Mouse (Mus musculus): Measurements from ENCODE around the gene Comtd1.

The Comtd1 gene

DNA sequence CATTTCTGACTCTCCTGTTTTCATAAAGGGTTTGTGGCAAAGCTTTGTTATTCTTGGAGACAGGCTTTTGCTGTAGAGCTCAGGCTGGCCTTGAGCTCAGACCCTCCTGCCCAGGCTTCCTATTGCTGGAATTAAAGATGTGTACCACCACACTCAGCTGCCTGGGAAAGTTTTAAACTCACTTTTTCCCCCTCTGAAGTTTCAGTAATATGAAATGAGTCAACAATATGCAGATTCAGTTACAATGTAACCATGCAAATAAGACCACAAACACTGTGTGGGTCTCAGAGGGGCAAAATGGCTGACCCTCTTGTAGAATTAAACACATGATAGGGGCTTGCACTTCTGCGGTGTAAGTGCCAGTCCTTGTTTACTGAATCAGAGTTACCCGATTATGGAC, 42.6 kb downstream of the Comtd1 start:
- DNase-seq (ENCODE audit: low spot score), result no peak

DNA sequence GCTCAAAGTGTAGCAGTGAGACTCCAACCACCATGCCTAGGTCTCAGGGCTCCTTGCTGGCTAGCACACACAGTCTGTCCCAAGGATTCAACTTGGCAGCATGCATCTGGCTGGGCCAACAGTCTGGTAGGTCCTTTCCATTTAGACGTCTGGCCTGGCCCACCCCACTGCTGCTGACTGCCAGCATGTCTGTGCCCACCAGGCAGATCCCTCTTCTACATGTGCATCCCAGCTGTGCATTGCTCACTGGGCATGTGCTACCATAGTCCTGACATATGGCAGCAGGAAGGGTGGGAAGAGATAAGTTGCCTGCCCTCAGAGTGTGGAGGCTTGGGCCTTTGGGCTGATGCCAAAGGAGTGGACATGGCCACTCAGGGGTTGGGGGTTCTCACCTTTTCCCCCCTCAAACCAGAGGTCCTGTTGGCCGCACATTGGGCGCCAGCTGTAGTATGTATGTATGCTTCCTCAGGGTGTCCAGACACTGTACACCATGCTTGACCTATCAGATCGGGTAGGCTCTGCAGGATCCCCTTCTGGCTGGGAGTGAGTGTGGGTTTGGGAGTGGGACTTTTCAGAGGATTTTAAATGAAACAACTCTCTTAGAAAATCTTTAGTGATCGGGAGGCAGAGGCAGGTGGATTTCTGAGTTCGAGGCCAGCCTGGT, 46.1 kb downstream of the Comtd1 start:
- no peak for DNase-seq (ENCODE audit: low spot score)

DNA sequence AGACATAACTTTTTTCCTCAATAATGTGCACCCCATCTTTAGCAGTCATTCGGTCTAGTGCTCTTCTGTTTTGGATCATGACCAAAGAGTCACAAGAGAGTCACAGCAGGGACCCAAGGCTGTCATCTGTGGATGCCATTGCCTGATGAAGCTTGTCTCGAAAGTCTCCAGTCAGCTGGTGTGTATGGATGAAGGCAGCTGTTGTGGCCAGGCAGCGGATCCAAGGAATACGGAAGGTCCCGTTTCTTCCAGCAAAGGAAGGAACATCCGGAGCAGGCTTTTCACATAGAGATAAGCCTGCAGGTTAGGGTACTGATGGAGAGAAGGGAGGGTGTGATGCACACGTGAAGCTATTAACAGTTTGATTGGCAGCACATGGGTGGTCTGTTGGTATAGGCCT, 47.2 kb downstream of the Comtd1 start:
- no peak for DNase-seq (ENCODE audit: low spot score)

DNA sequence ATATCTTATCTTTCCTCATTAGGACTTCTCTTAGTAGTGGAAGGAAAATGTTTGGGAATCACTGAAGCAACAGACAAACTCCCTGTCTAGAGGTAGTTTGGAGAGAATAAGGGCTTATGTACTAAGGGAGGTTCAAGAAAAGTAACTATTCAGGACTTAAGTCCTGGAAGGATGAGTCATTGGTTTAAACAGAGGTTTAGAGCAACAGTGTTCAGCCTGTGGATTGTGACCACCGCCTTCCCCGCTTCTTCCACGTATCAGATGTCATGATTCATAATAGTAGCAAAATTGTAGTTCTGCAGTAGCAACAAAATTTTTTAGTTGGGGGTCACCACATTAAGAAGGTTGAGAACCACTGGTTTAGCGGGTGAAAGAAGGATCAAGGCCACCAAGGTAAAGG, 48.1 kb downstream of the Comtd1 start:
- no peak for DNase-seq (ENCODE audit: low spot score)
